Mouse (Mus musculus) liver, embryonic 11.5 days (tissue): ENCODE results near the gene Mphosph6. TPM values are rescaled to one million over a fixed set of nuclear protein-coding genes. Genes with fewer than 3 reads are reported as not detected.

Experiments
- ATAC-seq: fragments of 200-750 bp; cut with Nextera tagmentation; replicated peaks from 2 replicates; pipeline ENCODE4 v1.8.0; 2017; ENCODE audit warnings: moderate number of reproducible peaks, mild to moderate bottlenecking, moderate TSS enrichment, moderate library complexity; ENCODE audit not compliant: low FRiP score
- DNase-seq: peaks from one replicate; pipeline ENCODE4 v3.0.0-alpha.2; 2017; ENCODE audit warnings: low spot score
- H3K27ac ChIP-seq: fragments of 300-500 bp; sonication (generic); 2 replicates; pipeline ENCODE4 v1.5.1; 2014; ENCODE audit warnings: mild to moderate bottlenecking, low read depth, low read length, control low read depth
- H3K27me3 ChIP-seq: fragments of 300-500 bp; sonication (generic); replicated peaks from 2 replicates; pipeline ENCODE4 v1.6.1; 2014; ENCODE audit warnings: low read length, mixed read lengths; ENCODE audit not compliant: control insufficient read depth, insufficient read depth
- H3K36me3 ChIP-seq: fragments of 300-500 bp; sonication (generic); 2 replicates; pipeline ENCODE4 v1.6.1; 2014; ENCODE audit warnings: mild to moderate bottlenecking, low read length, moderate library complexity, mixed read lengths; ENCODE audit not compliant: control insufficient read depth, insufficient read depth
- H3K4me1 ChIP-seq: fragments of 300-500 bp; sonication (generic); replicated peaks from 2 replicates; pipeline ENCODE4 v1.6.1; 2014; ENCODE audit warnings: low read length, mixed read lengths; ENCODE audit not compliant: control insufficient read depth, insufficient read depth
- H3K4me2 ChIP-seq: fragments of 300-500 bp; sonication (generic); 2 replicates; pipeline ENCODE4 v1.6.1; 2014; ENCODE audit warnings: mild to moderate bottlenecking, control low read depth, moderate library complexity
- H3K4me3 ChIP-seq: fragments of 300-500 bp; sonication (generic); 2 replicates; pipeline ENCODE4 v1.5.1; 2014; ENCODE audit warnings: low read depth, low read length, control low read depth
- H3K9ac ChIP-seq: fragments of 300-500 bp; sonication (generic); 2 replicates; pipeline ENCODE4 v1.6.1; 2014; ENCODE audit warnings: low read depth, low read length, control low read depth
- H3K9me3 ChIP-seq: fragments of 300-500 bp; sonication (generic); 2 replicates; pipeline ENCODE4 v1.6.1; 2016; ENCODE audit warnings: low read length, inconsistent platforms, mixed read lengths; ENCODE audit not compliant: control insufficient read depth
- WGBS: fragments of 180-500 bp; shearing (Covaris S2); extraction: QIAGEN DNeasy Blood & Tissue Kit; methylation state at CpG from one replicate; pipeline ENCODE4 v1.1.7; 2014; 5-methylcytosine and 5-hydroxymethylcytosine counted together
- polyA plus RNA-seq: library from polyadenylated mRNA; unstranded; fragments of >200 nt; fragmentation: Nextera tagmentation; extraction: Ambion mirVana; gene quantifications from 2 replicates; pipeline ENCODE4 v1.2.1, GENCODE M21; 2014

Gene Mphosph6
- polyA plus RNA-seq, 1 experiment from 2014 or later = 89.8 TPM

DNA sequence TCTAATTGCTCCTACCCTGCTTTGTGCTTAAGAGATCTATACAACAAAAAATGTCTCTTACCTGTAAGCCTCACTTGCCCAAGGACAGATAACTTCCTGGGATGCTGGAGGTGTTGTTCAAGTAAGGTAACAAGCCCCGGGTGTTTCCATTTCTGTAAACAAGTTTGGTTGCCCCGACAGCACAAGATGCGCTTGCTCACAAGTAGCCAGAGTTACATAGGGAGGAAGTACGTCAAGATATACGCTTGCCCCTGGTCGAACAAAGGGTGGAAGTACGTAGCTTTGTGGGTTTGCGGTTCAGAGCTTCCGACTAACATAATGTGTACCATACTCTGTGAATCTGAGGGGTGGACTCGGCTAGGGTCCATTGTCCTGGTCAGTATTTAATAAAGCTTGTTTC, 25.7 kb downstream of the Mphosph6 start:
- Histone ChIP-seq H3K9ac (no peak overlapping the region), H3K9me3 (no peaks in the 10 kb centered on the region), H3K36me3 (no peaks in the 10 kb centered on the region), H3K4me2 (peak overlapping the region; percentile 29), H3K4me1 (peaks cover 2% of the 10 kb centered on the region), H3K4me3 (no peak overlapping the region), H3K27ac (no peak overlapping the region), H3K27me3 (no peaks in the 10 kb centered on the region)
- 68% methylated on average over 10 of the region's 10 CpGs for WGBS
- ATAC-seq = no peak
- no peak for DNase-seq

- Histone ChIP-seq H3K4me3 (no peak overlapping the region), H3K4me2 (peak overlapping the region; percentile 29), H3K9me3 (no peaks in the 10 kb centered on the region), H3K4me1 (peaks cover 6% of the 10 kb centered on the region), H3K36me3 (no peaks in the 10 kb centered on the region), H3K9ac (no peak overlapping the region), H3K27me3 (no peaks in the 10 kb centered on the region), H3K27ac (no peak overlapping the region)
- 35% methylated on average over 10 of the region's 10 CpGs for WGBS
- no peak for ATAC-seq
- no peak for DNase-seq
Observed at GRCm38 (mm10) chr8:117775626-117776025, 26.1 kb downstream of the Mphosph6 start.

- ATAC-seq (no peak), DNase-seq (no peak)
- Histone ChIP-seq H3K27me3 (no peaks in the 10 kb centered on the region), H3K4me3 (no peak overlapping the region), H3K9ac (no peak overlapping the region), H3K4me2 (no peak overlapping the region), H3K27ac (no peak overlapping the region), H3K4me1 (peaks cover 6% of the 10 kb centered on the region), H3K9me3 (no peaks in the 10 kb centered on the region), H3K36me3 (no peaks in the 10 kb centered on the region)
- 38% methylated on average over 2 of the region's 2 CpGs for WGBS
Observed at GRCm38 (mm10) chr8:117772597-117772996, 29.1 kb downstream of the Mphosph6 start.

DNA sequence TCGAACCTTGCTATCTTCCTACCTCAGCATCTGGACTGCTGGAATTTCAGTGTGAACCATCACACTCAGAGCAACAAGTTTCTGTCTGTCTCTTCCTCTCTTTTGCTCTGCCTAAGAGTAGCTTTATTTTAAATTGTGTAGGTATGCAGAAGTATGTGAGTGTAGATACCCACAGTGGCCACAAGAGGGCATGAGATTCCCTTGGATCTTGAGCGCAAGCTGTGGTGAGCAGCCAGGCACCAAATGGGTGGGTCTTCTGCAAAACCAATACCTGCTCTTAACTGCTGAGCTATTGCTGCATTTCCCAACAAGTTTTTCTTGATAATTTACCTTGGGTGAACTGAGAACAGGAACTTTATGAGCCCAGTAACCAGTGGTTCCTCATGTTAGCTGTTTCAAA, 29.6 kb downstream of the Mphosph6 start:
- 51% methylated on average over 2 of the region's 2 CpGs for WGBS
- no peaks in the 10 kb centered on the region for H3K36me3 ChIP-seq
- peaks cover 6% of the 10 kb centered on the region for H3K4me1 ChIP-seq
- ATAC-seq (peak; percentile 57), DNase-seq (no peak)
- no peak overlapping the region for H3K4me3 ChIP-seq
- no peak overlapping the region for H3K4me2 ChIP-seq
- H3K27me3 ChIP-seq = no peaks in the 10 kb centered on the region
- H3K27ac ChIP-seq = no peak overlapping the region; the same call in 1 of the 2 replicates
- no peak overlapping the region for H3K9ac ChIP-seq
- H3K9me3 ChIP-seq = no peaks in the 10 kb centered on the region

DNA sequence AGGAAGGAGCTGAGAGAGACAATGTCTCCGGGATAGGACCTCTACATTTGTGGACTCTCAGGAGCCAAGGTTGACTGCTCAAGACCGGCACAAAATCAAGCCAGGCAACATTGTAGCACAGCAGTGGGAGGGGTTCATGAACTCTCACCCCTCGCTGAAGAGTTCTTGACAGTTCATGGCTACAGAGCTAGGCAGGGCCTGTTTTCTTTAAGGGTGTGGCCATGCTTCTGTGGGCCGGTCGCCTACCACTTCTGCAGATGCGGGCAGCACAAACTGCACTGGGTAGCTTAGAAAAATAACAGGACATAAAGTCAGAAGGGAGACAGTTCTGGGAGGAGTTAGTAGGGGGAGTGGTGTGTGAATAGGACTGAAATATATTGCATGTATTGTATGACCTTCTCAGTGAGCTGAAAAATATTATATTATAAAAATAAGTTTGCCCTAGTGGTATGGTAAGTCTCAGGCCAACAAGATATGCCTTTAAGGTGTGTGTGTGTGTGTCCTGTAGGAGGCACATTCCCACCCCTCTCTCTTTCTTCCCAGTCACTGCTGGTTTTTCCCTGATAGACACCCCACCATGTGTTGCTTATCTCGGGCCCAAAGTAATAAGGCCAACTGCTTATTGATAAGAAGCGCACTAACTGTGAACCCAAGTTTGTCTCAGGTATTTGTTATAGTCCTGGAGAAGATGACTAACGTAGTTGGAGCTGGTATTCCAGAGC, 30.5 kb downstream of the Mphosph6 start:
- H3K36me3 ChIP-seq = no peaks in the 10 kb centered on the region
- WGBS = 54% methylated on average over 9 of the region's 9 CpGs
- ATAC-seq (peak; percentile 87), DNase-seq (no peak)
- H3K27ac ChIP-seq = peak overlapping the region; percentile 74
- no peak overlapping the region for H3K4me3 ChIP-seq
- H3K27me3 ChIP-seq = no peaks in the 10 kb centered on the region
- H3K9ac ChIP-seq = no peak overlapping the region
- H3K4me2 ChIP-seq = peak overlapping the region; percentile 25
- H3K4me1 ChIP-seq = peaks cover 6% of the 10 kb centered on the region
- no peaks in the 10 kb centered on the region for H3K9me3 ChIP-seq

DNA sequence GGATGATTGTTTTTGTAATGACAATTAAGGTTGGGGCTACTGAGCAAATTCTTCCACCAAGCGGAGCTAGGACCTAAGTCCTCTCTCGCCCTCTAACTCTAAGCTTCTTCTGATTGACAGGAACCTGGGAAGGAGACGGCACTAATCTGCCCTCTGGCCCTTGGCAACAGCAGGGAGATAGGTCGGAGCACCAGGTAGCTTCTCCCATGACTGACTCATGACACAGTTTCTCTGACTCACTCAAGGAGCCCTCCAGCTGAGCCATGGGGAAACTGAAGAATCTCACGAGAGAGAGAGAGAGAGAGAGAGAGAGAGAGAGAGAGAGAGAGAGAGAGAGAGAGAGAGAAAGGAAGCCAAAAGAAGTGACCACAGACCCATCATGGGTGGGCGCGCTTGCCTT, 32.8 kb downstream of the Mphosph6 start:
- no peak overlapping the region for H3K4me2 ChIP-seq
- no peak for DNase-seq
- WGBS = 70% methylated on average over 7 of the region's 7 CpGs
- H3K9ac ChIP-seq = no peak overlapping the region
- H3K4me1 ChIP-seq = peaks cover 11% of the 10 kb centered on the region
- no peaks in the 10 kb centered on the region for H3K27me3 ChIP-seq
- H3K27ac ChIP-seq = no peak overlapping the region
- ATAC-seq = no peak
- no peaks in the 10 kb centered on the region for H3K9me3 ChIP-seq
- no peaks in the 10 kb centered on the region for H3K36me3 ChIP-seq
- H3K4me3 ChIP-seq = no peak overlapping the region

- DNase-seq (no peak), ATAC-seq (peak; percentile 74)
- Histone ChIP-seq H3K4me3 (no peak overlapping the region), H3K36me3 (no peaks in the 10 kb centered on the region), H3K27ac (no peak overlapping the region), H3K9me3 (no peaks in the 10 kb centered on the region), H3K4me2 (no peak overlapping the region), H3K27me3 (no peaks in the 10 kb centered on the region), H3K9ac (no peak overlapping the region), H3K4me1 (peaks cover 8% of the 10 kb centered on the region)
- 23% methylated on average over 5 of the region's 5 CpGs for whole genome bisulfite sequencing
Observed at GRCm38 (mm10) chr8:117765947-117766346, 35.8 kb downstream of the Mphosph6 start.

GRCm38 (mm10) chr8:117764625-117765024, 37.1 kb downstream of the Mphosph6 start:
- peaks cover 5% of the 10 kb centered on the region; the same call in 1 of the 2 replicates for H3K4me1 ChIP-seq
- no peak overlapping the region for H3K4me3 ChIP-seq
- H3K4me2 ChIP-seq = no peak overlapping the region
- DNase-seq = no peak
- no peak overlapping the region for H3K27ac ChIP-seq
- no peak overlapping the region for H3K9ac ChIP-seq
- H3K9me3 ChIP-seq = no peaks in the 10 kb centered on the region
- no peaks in the 10 kb centered on the region for H3K27me3 ChIP-seq
- H3K36me3 ChIP-seq = no peaks in the 10 kb centered on the region
- 54% methylated on average over 4 of the region's 4 CpGs for WGBS
- no peak for ATAC-seq

GRCm38 (mm10) chr8:117762776-117763175, 39.0 kb downstream of the Mphosph6 start:
- Histone ChIP-seq H3K4me3 (no peak overlapping the region), H3K4me2 (no peak overlapping the region), H3K36me3 (no peaks in the 10 kb centered on the region), H3K9me3 (no peaks in the 10 kb centered on the region), H3K4me1 (peaks cover 5% of the 10 kb centered on the region; the same call in 1 of the 2 replicates), H3K9ac (no peak overlapping the region), H3K27ac (no peak overlapping the region), H3K27me3 (no peaks in the 10 kb centered on the region)
- ATAC-seq (peak; percentile 64), DNase-seq (no peak)
- 78% methylated on average over 6 of the region's 6 CpGs for WGBS
